Mouse (Mus musculus) liver (tissue): ENCODE measurements around the gene Foxn1.

Experiments
- DNase-seq: peaks from one replicate; pipeline ENCODE4 v3.0.0-alpha.2; 2020; ENCODE audit warnings: mixed read lengths

Foxn1 gene

DNA sequence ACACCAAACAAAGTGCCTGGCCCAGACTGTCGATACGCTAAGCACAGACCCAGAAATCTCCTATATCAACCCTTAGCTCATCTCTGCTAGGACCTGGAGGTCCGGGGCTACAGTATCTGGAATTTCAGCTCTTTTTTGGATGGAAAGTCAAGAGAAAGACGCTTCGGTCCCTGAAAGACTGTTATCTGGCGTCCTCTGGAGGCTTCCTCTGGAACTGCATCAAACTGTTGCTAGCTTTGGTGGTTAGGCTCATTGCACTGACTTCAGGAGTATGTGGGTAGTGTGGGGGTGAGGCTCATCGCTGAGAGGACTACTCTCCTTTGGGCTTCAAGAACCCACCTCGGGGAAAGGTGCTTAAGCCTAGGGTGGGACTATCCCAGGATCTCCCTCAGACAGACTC is 13.3 kb upstream of the Foxn1 start:
- peak; percentile 61 for DNase-seq

GRCm38 (mm10) chr11:78398212-78398611 is 11.9 kb upstream of the Foxn1 start:
- DNase-seq = no peak

DNA sequence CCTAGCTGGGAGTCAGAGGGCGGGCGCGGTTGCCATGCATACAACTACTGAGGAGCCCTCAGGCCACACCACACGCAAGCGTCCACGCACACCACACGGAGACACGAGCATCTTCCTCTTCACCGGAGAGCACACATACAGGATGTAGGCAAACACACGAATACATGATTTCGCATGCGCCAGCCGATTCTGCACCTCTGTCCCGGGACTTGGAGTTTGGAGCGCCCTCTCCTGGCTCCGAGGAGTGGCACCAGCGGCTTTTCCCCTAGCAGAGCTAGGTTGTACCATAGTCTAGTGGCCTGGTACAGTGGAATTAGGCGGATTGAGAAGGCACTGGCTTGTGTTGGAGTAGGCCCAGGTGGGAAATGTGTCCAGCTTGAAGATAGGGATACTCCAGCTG is 11.0 kb upstream of the Foxn1 start:
- DNase-seq = peak; percentile 69

DNA sequence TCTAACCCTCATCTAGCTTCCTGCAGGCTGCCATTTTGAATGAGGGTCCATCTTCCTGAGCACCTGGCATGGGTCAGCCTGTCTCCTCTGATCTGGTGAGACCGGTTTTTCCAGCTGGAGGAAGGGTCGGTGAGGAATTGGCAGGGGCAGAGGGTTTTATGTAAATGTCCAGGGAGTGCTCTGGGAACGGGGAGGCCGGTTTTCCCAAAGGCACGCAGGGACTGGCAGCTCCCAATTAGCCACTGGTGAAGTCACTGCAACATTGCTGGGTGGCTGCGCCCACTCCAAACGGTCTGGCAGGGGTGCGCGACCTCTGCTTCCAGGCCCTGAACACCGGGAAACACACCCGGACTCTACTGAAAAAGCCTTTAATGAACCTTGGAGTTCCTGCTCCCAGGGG is 10.6 kb upstream of the Foxn1 start:
- DNase-seq = no peak

DNA sequence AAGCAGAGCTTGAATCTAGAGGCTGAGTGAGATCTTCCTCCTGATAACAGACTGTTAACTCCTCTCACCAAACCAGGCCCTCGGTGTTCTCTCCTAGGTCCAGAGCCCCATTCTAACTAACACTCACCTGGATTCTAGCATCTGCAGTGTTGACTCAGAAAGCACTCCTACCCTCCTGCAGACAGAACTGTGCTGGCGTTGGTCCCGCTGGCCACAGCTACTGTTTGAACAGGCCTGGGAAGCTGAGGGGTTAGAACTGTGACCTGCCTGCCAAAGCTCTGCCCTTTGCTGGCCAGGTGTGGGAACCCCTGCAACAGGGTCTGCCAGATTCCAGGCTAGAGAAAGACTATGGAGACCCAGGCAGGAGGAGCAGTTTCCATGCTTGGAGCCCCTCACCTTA is 6.4 kb upstream of the Foxn1 start:
- no peak for DNase-seq

DNA sequence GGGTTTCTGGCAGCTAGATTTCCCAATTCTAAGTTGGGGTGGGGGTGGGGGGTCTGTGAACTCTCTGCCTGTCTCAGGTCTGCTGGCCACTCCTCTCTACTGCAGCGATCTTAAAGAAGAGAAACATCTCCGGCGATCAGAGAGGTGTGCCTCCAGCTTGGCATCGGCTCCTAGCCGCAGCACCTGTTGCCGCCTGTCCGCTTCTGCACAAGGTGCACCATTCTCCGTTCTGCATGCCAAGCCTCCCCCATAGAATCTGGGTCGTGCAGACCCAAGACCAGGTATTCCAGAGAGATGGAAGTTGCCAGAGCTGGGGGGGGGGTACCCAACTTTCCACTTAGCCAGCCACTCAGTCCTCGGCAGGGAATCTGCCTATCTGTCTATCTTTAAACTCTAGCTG is 582 bp downstream of the Foxn1 start:
- DNase-seq = no peak

DNA sequence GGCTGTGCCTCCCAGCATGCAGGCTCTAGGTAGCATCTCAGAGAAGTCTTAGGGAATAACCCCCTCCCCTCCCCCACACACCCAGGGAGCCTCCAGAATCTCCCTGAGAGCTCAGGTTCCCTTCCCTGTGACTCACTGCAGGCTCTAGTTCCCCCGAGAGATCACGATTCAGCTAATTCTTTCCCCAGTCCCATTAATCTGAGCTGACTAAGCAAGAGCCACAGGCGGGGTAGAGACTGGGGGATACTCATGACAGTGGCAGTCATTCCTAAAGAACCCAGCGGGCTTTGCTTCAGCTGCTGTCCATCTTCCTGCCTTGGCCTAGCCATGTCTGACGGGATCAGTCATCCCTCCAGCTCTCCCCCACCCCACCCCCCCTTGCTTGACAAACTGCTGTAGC is 3.7 kb downstream of the Foxn1 start:
- DNase-seq = no peak

DNA sequence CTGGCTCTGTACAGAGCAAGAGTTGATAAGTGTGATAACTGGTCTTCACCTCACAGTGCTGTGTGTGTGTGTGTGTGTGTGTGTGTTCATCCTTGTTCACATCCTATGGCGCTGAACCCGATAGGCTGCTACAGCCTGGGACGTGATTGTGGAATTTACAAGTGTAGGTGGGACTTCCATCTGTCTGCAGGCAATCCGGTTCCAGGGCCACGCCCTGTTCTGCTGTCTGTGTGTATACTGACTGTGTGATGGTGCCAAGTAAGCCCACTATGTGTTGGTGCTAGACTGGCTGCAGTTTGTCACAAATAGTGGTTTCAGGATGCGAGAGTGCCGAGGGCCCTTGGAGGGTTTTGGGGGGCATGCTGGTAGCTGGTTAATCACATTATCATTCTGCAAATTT is 4.1 kb downstream of the Foxn1 start:
- no peak for DNase-seq

GRCm38 (mm10) chr11:78380996-78381395 is 5.4 kb downstream of the Foxn1 start:
- DNase-seq = no peak

DNA sequence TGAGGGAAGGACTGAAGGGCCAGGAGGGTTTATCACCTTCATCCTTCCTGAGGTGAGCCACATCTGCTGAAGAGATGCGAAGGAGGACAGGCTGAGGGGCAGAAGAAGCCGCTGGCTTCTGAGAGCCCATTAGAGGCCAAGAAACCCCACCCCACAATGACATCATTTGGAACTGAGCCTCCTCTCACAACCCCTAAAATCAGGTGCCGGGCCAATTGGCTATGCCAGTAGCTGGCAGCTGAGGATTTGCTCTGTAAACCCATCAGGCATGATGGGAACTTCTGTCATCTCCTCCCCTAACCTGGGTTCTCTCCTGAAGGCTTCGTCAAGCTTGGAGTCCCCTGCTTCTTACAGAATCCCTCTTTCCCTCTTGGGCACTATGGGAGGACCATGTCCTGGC is 6.0 kb downstream of the Foxn1 start:
- no peak for DNase-seq

DNA sequence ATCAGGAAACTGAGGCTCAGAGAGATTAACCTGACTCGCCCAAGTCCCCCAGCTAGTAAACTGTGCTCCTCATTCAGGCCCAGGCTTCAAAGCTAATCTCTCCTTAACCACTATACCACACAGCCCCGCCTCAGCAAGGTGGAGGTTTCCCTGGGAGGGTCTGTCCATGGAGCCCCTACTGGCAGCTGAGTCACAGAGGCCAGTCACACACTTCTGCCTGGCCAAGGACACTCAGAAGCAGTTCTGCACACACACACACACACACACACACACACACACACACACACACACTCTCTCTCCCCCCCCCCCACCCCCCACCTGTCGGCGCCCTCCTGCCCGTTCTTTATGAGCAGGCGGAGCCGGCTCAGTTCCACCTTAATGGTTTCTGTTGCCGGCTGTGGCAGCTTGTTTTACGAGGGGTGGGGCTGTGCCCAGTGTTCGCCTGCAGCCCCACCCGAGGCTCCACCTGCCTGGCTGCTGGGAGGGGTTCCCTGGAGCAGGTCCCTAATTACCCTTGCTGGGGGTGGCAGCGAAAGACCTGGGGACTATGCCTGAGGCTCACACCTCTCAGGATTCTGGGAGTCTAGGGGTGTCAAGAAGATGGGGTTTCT is 8.7 kb downstream of the Foxn1 start:
- DNase-seq = no peak

DNA sequence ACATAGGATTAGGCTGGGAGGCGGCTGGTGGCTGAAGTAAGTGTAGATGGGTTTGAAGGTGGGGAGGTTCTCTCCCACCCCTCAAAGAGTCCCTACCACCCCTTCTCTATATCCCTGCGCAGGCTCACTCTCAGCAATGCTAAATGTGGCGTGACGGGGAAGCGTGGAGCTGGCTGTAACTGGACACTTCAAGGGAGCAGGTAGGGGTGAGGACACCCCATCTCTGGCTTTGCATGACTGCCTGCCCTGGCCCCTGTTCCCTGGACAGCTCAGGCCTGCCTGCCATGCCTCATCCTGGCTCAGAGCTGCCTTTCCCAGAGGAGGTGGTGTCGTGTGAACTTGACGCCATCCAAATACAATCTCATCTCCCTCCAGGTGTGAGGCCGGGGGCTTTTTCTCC is 12.2 kb downstream of the Foxn1 start:
- no peak for DNase-seq

DNA sequence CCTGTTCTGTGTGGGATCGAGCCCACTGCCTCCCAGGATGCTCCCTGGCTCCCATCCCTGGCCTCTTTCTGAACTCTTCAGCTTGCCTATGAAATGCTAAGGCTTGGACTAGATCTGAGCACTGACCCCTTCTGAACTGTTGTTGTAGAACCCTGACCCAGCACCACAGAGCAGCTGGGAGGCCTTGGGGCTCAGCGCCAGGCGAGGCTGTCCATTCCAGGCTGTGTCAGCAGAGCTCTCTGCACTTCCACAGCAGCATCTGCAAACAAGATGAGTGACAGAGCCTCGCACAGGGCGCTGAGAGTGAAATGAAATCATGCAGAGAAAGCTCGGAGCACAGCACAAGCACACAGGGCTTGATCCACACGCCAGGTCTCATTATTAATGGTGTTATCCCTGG is 13.7 kb downstream of the Foxn1 start:
- no peak for DNase-seq

DNA sequence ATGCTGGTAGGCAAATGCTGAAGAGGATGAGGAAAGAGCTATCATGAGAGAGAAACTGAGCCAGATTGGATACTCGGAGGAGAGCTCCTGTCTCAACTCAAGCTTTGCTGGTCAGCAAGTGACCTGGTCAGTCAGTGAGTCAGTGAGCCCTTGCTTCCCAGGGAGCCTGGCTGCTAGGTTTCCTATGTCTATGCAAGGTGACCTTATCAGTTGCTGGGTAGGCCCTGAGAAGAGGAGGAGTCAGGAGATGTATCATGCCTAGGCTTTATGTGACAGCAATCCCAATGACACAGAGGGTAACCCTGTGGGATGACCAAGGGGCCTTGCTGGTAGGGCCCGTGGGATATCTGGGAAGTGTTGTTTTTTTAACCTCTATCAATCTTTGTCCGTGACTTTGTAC is 14.2 kb downstream of the Foxn1 start:
- DNase-seq = no peak

- no peak for DNase-seq
Measured at GRCm38 (mm10) chr11:78371711-78372110, 14.6 kb downstream of the Foxn1 start.

GRCm38 (mm10) chr11:78370389-78370788 is 16.0 kb downstream of the Foxn1 start:
- DNase-seq = no peak

DNA sequence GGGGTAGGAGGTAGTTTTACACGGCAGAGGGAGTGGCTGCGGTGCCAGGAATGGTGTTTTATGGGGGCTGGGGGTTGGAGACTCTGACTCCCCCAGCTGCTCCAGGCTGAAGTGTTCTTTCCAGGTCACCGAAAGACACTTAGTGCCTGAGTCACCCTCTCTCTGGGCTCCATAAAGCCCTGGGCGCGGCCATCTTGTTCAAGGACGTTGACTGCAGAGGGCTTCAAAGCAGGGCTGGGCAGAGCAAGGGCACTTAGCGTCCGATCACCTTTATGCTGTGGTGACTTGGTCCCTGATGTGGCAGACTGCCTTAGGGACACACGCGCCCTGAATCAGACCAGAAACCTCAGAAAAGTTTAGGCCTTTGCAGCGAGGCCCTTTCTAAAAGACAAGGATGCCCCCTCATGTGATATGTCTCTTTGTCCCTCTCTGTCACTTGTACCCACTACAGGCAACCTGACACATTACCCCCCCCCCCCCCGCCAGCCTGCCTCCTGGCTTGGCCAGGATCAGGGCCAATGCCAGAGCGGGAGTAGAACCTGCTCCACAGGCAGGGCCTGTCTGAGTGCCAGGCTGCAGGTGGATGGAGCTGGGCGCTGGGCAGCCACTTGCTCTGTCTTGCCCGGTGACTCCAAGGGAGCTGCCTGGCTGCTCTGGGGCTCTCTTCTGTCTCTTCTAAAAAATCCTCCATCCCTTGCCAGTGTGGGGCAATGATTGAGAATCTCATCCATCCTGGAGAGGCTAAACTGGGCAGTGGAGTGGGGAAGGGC is 18.7 kb downstream of the Foxn1 start:
- DNase-seq = no peak

- no peak for DNase-seq
Measured at GRCm38 (mm10) chr11:78364103-78364502, 22.3 kb downstream of the Foxn1 start.

- DNase-seq = no peak
Measured at GRCm38 (mm10) chr11:78363309-78364007, 22.9 kb downstream of the Foxn1 start.

DNA sequence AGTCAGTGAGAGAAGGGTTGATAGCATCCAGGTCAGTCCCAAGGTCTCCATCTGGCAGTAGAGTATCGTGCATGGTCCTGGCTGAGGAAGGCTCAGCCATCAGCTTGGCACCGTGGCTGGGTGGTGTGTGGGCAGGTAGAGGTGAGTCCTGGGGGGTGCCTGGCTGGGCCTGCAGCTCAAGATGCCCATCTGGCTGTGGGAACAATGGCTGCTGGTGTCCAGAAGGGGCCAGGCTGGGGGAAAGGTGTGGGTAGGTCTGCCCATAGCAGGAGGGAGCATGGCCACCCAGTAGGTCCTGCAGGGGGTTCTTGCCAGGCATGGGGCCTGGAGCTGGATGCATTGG is 25.6 kb downstream of the Foxn1 start:
- no peak for DNase-seq

GRCm38 (mm10) chr11:78360125-78360788 is 26.1 kb downstream of the Foxn1 start:
- peak; percentile 84 for DNase-seq

- peak; percentile 64 for DNase-seq
Measured at GRCm38 (mm10) chr11:78358330-78359007, 27.9 kb downstream of the Foxn1 start.
